Mouse (Mus musculus) spleen, adult 2 months (tissue): ENCODE measurements around the gene Diexf.

Source experiments
- CTCF ChIP-seq: fragments of 200-500 bp; IDR thresholded peaks from 2 replicates; pipeline ENCODE4 v1.5.1; 2011; ENCODE audit warnings: mild to moderate bottlenecking, inconsistent platforms; ENCODE audit not compliant: insufficient read depth, insufficient read length, insufficient replicate concordance; ENCODE audit errors: extremely low read depth
- POLR2A ChIP-seq: fragments of 200-500 bp; IDR thresholded peaks from 2 replicates; pipeline ENCODE4 v1.6.1; 2011; ENCODE audit warnings: low read depth, low read length, inconsistent platforms

DNA sequence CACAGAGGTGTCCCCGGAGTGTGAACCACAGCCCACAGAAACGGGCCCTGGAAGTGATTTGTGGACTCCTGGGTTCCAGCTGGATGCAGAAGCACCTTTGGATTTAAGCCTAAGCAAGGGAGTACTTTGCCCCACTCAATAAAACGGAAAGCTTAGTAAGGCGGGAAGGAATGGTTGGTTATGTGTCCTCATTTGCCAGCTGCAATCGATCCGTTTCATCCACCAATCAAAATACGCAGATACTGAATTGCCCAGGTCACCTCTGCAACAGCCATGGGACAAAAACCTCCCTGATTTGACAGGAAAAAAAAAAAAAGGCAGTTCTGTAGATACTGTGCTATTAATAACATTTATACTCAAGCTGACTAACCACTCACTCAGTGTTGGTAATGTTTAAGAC, 47.0 kb downstream of the Diexf start:
- TF ChIP-seq POLR2A (no peak), CTCF (no peak)
